Mouse (Mus musculus): ENCODE measurements around the gene Slc17a7.

Gene Slc17a7

GRCm38 (mm10) chr7:45198435-45198834 lies 34.7 kb downstream of the Slc17a7 start:
- DNase-seq (ENCODE audit: low read depth, low spot score), result peak; percentile 75

- no peak for DNase-seq (ENCODE audit: low read depth, low spot score)
Observed at GRCm38 (mm10) chr7:45198961-45199360, 35.2 kb downstream of the Slc17a7 start.

- DNase-seq (ENCODE audit: low read depth, low spot score), result no peak
Observed at GRCm38 (mm10) chr7:45202654-45203053, 38.9 kb downstream of the Slc17a7 start.

- DNase-seq (ENCODE audit: low read depth, low spot score), result peak; percentile 99
Observed at GRCm38 (mm10) chr7:45204380-45205143, 40.8 kb downstream of the Slc17a7 start, which contains the start of gene Ccdc155. Gene Ccdc155 (minus strand): TSS chr7:45204892.

- no peak for DNase-seq (ENCODE audit: low read depth, low spot score)
Observed at GRCm38 (mm10) chr7:45208260-45208659, 44.5 kb downstream of the Slc17a7 start.

GRCm38 (mm10) chr7:45211070-45211469 lies 47.3 kb downstream of the Slc17a7 start:
- no peak for DNase-seq (ENCODE audit: low read depth, low spot score)

GRCm38 (mm10) chr7:45211851-45212251 lies 48.1 kb downstream of the Slc17a7 start, which contains the start of gene Dkkl1:
Gene Dkkl1 (minus strand): TSS chr7:45212147.
- DNase-seq (ENCODE audit: low read depth, low spot score), result no peak

- DNase-seq (ENCODE audit: low read depth, low spot score), result no peak
Observed at GRCm38 (mm10) chr7:45212356-45212755, 48.6 kb downstream of the Slc17a7 start.

- DNase-seq (ENCODE audit: low read depth, low spot score), result no peak
Observed at GRCm38 (mm10) chr7:45213708-45214107, 50.0 kb downstream of the Slc17a7 start.

- peak; percentile 81 for DNase-seq (ENCODE audit: low read depth, low spot score)
Observed at GRCm38 (mm10) chr7:45215673-45216441, 52.1 kb downstream of the Slc17a7 start, which contains the start of gene Tead2. Gene Tead2 (plus strand): TSS chr7:45215753.

- DNase-seq (ENCODE audit: low read depth, low spot score), result peak; percentile 96
Observed at GRCm38 (mm10) chr7:45216442-45217183, 52.9 kb downstream of the Slc17a7 start.

GRCm38 (mm10) chr7:45221680-45222079 lies 57.9 kb downstream of the Slc17a7 start:
- no peak for DNase-seq (ENCODE audit: low read depth, low spot score)

GRCm38 (mm10) chr7:45224826-45225225 lies 61.1 kb downstream of the Slc17a7 start:
- no peak for DNase-seq (ENCODE audit: low read depth, low spot score)

Data from mesoderm, embryonic 11.5 days (tissue).